Mouse (Mus musculus): Measurements from ENCODE around the gene Mpzl1.

DNA sequence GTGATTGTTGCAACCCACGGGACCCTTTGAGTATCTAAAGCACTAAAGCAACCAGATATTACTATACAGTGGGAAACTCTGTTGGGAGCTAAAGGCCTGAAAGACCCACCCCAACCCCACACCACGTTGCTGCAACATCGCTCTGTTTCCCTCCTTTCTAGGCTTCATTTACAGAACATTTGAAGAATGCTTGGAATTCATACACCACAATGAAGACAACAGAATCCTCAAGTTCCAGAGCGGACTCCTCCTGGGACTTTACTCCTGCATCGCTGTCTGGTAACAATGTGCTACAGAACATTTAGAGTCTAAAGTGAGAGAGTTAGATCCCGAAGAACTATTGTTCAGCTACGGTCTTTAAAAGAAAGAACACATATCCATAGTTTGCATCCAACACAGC lies 66.9 kb downstream of the Mpzl1 start:
- TF ChIP-seq CTCF (IDR thresholded peaks at IDR 0.05; ENCODE audit: low read depth, low read length) = no peak
- TF ChIP-seq POLR2A (IDR thresholded peaks at IDR 0.05; ENCODE audit: extremely low read depth, insufficient read depth, low read length) = no peak

Data from liver, adult 2 months (tissue).